Mouse (Mus musculus) liver, postnatal 0 days (tissue): ENCODE results near the gene Nrxn2. TPM values are rescaled to one million over a fixed set of nuclear protein-coding genes. Genes with fewer than 3 reads are reported as not detected.

Experiments
- ATAC-seq: fragments of 200-750 bp; cut with Nextera tagmentation; 2 replicates; pipeline ENCODE4 v1.8.0; 2017; ENCODE audit warnings: mild to moderate bottlenecking, moderate library complexity
- DNase-seq: peaks from one replicate; pipeline ENCODE4 v3.0.0-alpha.2; 2016
- H3K27ac ChIP-seq: fragments of 300-500 bp; sonication (generic); 2 replicates; pipeline ENCODE4 v1.5.1; 2014; ENCODE audit warnings: antibody characterized with exemption, moderate library complexity, mild to moderate bottlenecking, low read depth
- H3K27me3 ChIP-seq: fragments of 300-500 bp; sonication (generic); 2 replicates; pipeline ENCODE4 v1.6.1; 2014; ENCODE audit warnings: low read length, control low read depth, mixed read lengths; ENCODE audit not compliant: insufficient read depth
- H3K36me3 ChIP-seq: fragments of 300-500 bp; sonication (generic); replicated peaks from 2 replicates; pipeline ENCODE4 v1.6.1; 2014; ENCODE audit warnings: mild to moderate bottlenecking, control low read depth, low read length, moderate library complexity, mixed read lengths; ENCODE audit not compliant: insufficient read depth
- H3K4me1 ChIP-seq: fragments of 300-500 bp; sonication (generic); 2 replicates; pipeline ENCODE4 v1.6.1; 2014; ENCODE audit warnings: antibody characterized with exemption, mild to moderate bottlenecking, control low read depth; ENCODE audit not compliant: insufficient read depth
- H3K4me2 ChIP-seq: fragments of 300-500 bp; sonication (generic); 2 replicates; pipeline ENCODE4 v1.6.1; 2014; ENCODE audit warnings: low read depth, mild to moderate bottlenecking, low read length, moderate library complexity, mixed read lengths
- H3K4me3 ChIP-seq: fragments of 300-500 bp; sonication (generic); 2 replicates; pipeline ENCODE4 v1.5.1; 2014; ENCODE audit warnings: low read depth, low read length
- H3K9ac ChIP-seq: fragments of 300-500 bp; sonication (generic); replicated peaks from 2 replicates; pipeline ENCODE4 v1.6.1; 2014; ENCODE audit warnings: mild to moderate bottlenecking, moderate library complexity
- H3K9me3 ChIP-seq: fragments of 300-500 bp; sonication (generic); 2 replicates; pipeline ENCODE4 v1.6.1; 2016; ENCODE audit warnings: mild to moderate bottlenecking, control low read depth, low read length, mixed read lengths
- CTCF ChIP-seq: sonication (generic); IDR thresholded peaks from 2 replicates; pipeline ENCODE4 v1.5.1; 2016; ENCODE audit warnings: antibody characterized with exemption, low read depth
- EP300 ChIP-seq: IDR thresholded peaks from 2 replicates; pipeline ENCODE4 v1.6.1; 2016; ENCODE audit warnings: antibody characterized with exemption, low read depth, mild to moderate bottlenecking
- WGBS: fragments of 180-500 bp; shearing (Covaris S2); extraction: QIAGEN DNeasy Blood & Tissue Kit; methylation state at CpG from one replicate; pipeline ENCODE4 v1.1.7; 2014; ENCODE audit not compliant: insufficient replicate concordance; 5-methylcytosine and 5-hydroxymethylcytosine counted together
- polyA plus RNA-seq: library from polyadenylated mRNA; unstranded; fragments of >200 nt; fragmentation: Nextera tagmentation; extraction: Ambion mirVana; gene quantifications from 2 replicates; pipeline ENCODE4 v1.2.1, GENCODE M21; 2015

The Nrxn2 gene
- polyA plus RNA-seq, 1 experiment from 2014 or later, result 0.97 TPM

GRCm38 (mm10) chr19:6527839-6528531 lies 109.5 kb downstream of the Nrxn2 start:
- DNase-seq (no peak), ATAC-seq (no peak)
- H3K9ac ChIP-seq, result no peak overlapping the region
- H3K27me3 ChIP-seq, result peaks cover 34% of the 10 kb centered on the region
- H3K4me3 ChIP-seq, result no peak overlapping the region
- H3K9me3 ChIP-seq, result no peaks in the 10 kb centered on the region
- TF ChIP-seq CTCF, result no peak
- no peak for TF ChIP-seq EP300
- peaks cover 7% of the 10 kb centered on the region; the same call in 1 of the 2 replicates for H3K4me1 ChIP-seq
- no peaks in the 10 kb centered on the region for H3K36me3 ChIP-seq
- H3K4me2 ChIP-seq, result no peak overlapping the region
- H3K27ac ChIP-seq, result no peak overlapping the region
- WGBS, result 82% methylated on average over 17 of the region's 17 CpGs

DNA sequence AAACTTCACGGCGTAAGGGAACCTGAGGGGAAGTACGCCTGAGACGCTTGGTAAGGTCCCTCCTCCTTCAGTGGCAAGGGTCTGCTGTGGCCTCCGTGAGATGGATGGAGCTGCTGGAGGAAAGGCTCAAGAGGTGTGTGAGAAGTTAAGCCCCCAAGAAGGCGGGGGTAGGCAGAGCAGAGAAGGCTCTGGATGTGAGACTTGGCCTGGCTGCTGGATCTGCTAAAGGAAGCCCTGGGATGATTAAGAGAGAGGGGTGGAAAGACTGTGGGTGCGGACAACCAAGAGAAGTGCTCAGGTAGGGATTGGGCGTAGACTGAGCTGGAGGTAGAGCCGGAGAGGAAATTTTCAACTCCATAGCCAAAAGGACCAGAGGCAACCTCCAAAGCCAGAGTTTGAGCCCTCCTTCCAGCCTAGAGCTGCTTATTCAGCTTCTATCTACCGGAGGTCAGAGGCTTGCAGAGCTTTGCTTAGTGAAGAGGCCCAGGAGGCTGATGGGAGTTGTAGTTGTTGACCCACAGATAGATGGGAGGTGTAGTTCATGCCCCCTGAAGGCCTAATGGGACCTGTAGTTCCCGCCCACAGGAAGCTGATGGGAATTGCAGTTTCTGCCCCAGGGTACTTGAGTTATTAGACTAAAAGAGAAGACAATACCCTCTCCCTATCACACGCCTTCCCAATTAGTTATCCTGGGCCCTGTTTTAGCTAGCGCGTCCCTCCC lies 110.9 kb downstream of the Nrxn2 start:
- ATAC-seq, result peak; percentile 33; the same call in 1 of the 2 replicates

GRCm38 (mm10) chr19:6530359-6530758 lies 111.8 kb downstream of the Nrxn2 start:
- 34% methylated on average over 13 of the region's 13 CpGs for WGBS
- H3K27me3 ChIP-seq, result peaks cover 47% of the 10 kb centered on the region
- no peak for TF ChIP-seq EP300
- TF ChIP-seq CTCF, result no peak
- no peak overlapping the region for H3K4me2 ChIP-seq
- no peak overlapping the region for H3K27ac ChIP-seq
- peaks cover 7% of the 10 kb centered on the region; the same call in 1 of the 2 replicates for H3K4me1 ChIP-seq
- H3K9me3 ChIP-seq, result no peaks in the 10 kb centered on the region
- H3K9ac ChIP-seq, result no peak overlapping the region
- no peak for DNase-seq
- H3K36me3 ChIP-seq, result no peaks in the 10 kb centered on the region
- H3K4me3 ChIP-seq, result no peak overlapping the region
- ATAC-seq, result no peak

More for the DNA sequence above, 110.9 kb downstream of the Nrxn2 start:
- Histone ChIP-seq H3K4me3 (no peak overlapping the region), H3K9me3 (no peaks in the 10 kb centered on the region), H3K9ac (no peak overlapping the region), H3K36me3 (no peaks in the 10 kb centered on the region), H3K4me2 (no peak overlapping the region), H3K27ac (no peak overlapping the region), H3K27me3 (peaks cover 47% of the 10 kb centered on the region), H3K4me1 (peaks cover 7% of the 10 kb centered on the region; the same call in 1 of the 2 replicates)
- 67% methylated on average over 14 of the region's 14 CpGs for WGBS
- no peak for TF ChIP-seq EP300
- DNase-seq, result no peak

DNA sequence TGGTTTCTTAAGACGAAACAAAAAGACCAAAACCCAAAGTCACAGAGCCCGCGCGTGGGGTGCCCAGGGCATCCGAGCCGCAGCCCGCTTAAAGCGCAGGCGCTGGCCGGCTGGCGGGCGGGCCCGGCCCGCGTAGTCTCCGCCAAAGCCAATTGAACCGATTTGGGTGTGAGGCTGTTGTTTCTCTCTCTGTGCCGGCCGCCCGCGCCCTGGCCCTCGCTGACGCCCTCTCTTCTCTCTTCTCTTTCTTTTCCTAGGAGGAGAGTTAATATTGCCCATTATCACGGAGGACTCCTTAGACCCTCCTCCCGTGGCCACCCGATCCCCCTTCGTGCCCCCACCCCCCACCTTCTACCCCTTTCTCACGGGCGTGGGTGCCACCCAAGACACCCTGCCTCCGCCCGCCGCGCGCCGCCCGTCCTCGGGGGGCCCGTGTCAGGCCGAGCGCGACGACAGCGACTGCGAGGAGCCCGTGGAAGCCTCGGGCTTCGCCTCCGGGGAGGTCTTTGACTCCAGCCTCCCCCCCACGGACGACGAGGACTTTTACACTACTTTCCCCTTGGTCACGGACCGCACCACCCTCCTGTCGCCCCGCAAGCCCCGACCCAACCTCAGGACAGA lies 112.6 kb downstream of the Nrxn2 start:
- peak overlapping the region; percentile 41; the same call in 1 of the 2 replicates for H3K9ac ChIP-seq
- 1% methylated on average over 56 of the region's 56 CpGs for WGBS
- peaks cover 47% of the 10 kb centered on the region for H3K27me3 ChIP-seq
- H3K27ac ChIP-seq, result no peak overlapping the region
- H3K4me2 ChIP-seq, result peak overlapping the region; percentile 63
- ATAC-seq (no peak), DNase-seq (peak; percentile 23)
- no peaks in the 10 kb centered on the region for H3K36me3 ChIP-seq
- H3K4me1 ChIP-seq, result peaks cover 7% of the 10 kb centered on the region; the same call in 1 of the 2 replicates
- peak overlapping the region; percentile 43 for H3K4me3 ChIP-seq
- no peaks in the 10 kb centered on the region for H3K9me3 ChIP-seq
- TF ChIP-seq CTCF, result no peak
- TF ChIP-seq EP300, result no peak

DNA sequence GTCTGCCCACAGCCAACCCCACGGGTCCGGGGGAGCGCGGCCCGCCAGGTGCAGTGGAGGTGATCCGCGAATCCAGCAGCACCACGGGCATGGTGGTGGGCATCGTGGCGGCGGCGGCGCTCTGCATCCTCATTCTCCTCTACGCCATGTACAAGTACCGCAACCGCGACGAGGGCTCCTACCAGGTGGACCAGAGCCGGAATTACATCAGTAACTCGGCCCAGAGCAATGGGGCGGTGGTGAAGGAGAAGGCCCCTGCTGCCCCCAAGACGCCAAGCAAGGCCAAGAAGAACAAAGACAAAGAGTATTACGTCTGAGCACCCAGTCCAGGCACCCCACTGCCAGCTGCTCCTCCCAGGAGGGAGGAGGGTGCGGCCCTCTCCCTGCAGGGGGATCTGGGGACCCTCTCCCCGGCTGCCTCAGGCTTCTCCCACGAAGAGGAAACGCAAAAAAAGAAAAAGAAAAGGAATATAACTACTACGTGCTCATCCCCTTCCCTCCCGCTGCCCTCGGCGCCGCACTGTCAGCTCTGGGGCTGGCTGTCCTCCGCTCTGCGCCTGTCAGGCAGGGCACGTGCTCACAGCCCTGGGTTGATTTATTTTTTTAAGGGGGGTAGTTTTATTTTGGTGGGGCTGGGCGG lies 113.4 kb downstream of the Nrxn2 start:
- Histone ChIP-seq H3K4me2 (peak overlapping the region; percentile 63), H3K4me3 (peak overlapping the region; percentile 43), H3K27me3 (peaks cover 47% of the 10 kb centered on the region), H3K27ac (no peak overlapping the region), H3K9me3 (no peaks in the 10 kb centered on the region), H3K36me3 (no peaks in the 10 kb centered on the region), H3K9ac (peak overlapping the region; percentile 41), H3K4me1 (peaks cover 7% of the 10 kb centered on the region; the same call in 1 of the 2 replicates)
- TF ChIP-seq EP300 (no peak), CTCF (no peak)
- DNase-seq (no peak), ATAC-seq (no peak)
- WGBS, result 2% methylated on average over 35 of the region's 36 CpGs
